Mouse (Mus musculus): ENCODE data around the gene Parp12.

Parp12 gene

GRCm38 (mm10) chr6:39058389-39058788 lies 59.8 kb downstream of the Parp12 start:
- no peak for DNase-seq (ENCODE audit: extremely low spot score)

- no peak for DNase-seq (ENCODE audit: extremely low spot score)
Measured at GRCm38 (mm10) chr6:39057161-39057560, 61.0 kb downstream of the Parp12 start.

- DNase-seq (ENCODE audit: extremely low spot score), result no peak
Measured at GRCm38 (mm10) chr6:39055831-39056261, 62.3 kb downstream of the Parp12 start.

GRCm38 (mm10) chr6:39054878-39055508 lies 63.2 kb downstream of the Parp12 start:
- DNase-seq (ENCODE audit: extremely low spot score), result no peak

GRCm38 (mm10) chr6:39054206-39054864 lies 63.8 kb downstream of the Parp12 start:
- DNase-seq (ENCODE audit: extremely low spot score), result no peak

- no peak for DNase-seq (ENCODE audit: extremely low spot score)
Measured at GRCm38 (mm10) chr6:39052636-39053035, 65.5 kb downstream of the Parp12 start.

GRCm38 (mm10) chr6:39051799-39052556 lies 66.2 kb downstream of the Parp12 start:
- no peak for DNase-seq (ENCODE audit: extremely low spot score)

- no peak for DNase-seq (ENCODE audit: extremely low spot score)
Measured at GRCm38 (mm10) chr6:39050836-39051235, 67.3 kb downstream of the Parp12 start.

- DNase-seq (ENCODE audit: extremely low spot score), result no peak
Measured at GRCm38 (mm10) chr6:39049141-39049540, 69.0 kb downstream of the Parp12 start.

GRCm38 (mm10) chr6:39040451-39040850 lies 77.7 kb downstream of the Parp12 start:
- DNase-seq (ENCODE audit: extremely low spot score), result no peak
